Mouse (Mus musculus) neural tube, embryonic 12.5 days (tissue): Measurements from ENCODE around the gene Atf3. TPM values are rescaled to one million over a fixed set of nuclear protein-coding genes. Genes with fewer than 3 reads are reported as not detected.

Experiments used
- ATAC-seq: fragments of 200-750 bp; cut with Nextera tagmentation; 2 replicates; pipeline ENCODE4 v1.8.0; 2017; ENCODE audit warnings: low read depth, mild to moderate bottlenecking, moderate TSS enrichment, moderate library complexity; ENCODE audit not compliant: low FRiP score
- H3K27ac ChIP-seq: fragments of 300-500 bp; sonication (generic); 2 replicates; pipeline ENCODE4 v1.5.1; 2016
- H3K27me3 ChIP-seq: fragments of 300-500 bp; sonication (generic); replicated peaks from 2 replicates; pipeline ENCODE4 v1.6.1; 2016; ENCODE audit warnings: mild to moderate bottlenecking
- H3K36me3 ChIP-seq: fragments of 300-500 bp; sonication (generic); 2 replicates; pipeline ENCODE4 v1.6.1; 2016; ENCODE audit warnings: mild to moderate bottlenecking
- H3K4me1 ChIP-seq: fragments of 300-500 bp; sonication (generic); 2 replicates; pipeline ENCODE4 v1.6.1; 2016
- H3K4me2 ChIP-seq: fragments of 300-500 bp; sonication (generic); replicated peaks from 2 replicates; pipeline ENCODE4 v1.6.1; 2016; ENCODE audit warnings: mild to moderate bottlenecking
- H3K4me3 ChIP-seq: fragments of 300-500 bp; sonication (generic); 2 replicates; pipeline ENCODE4 v1.5.1; 2016
- H3K9ac ChIP-seq: fragments of 300-500 bp; sonication (generic); 2 replicates; pipeline ENCODE4 v1.6.1; 2016; ENCODE audit warnings: mild to moderate bottlenecking
- H3K9me3 ChIP-seq: fragments of 300-500 bp; sonication (generic); 2 replicates; pipeline ENCODE4 v1.6.1; 2016; ENCODE audit warnings: mild to moderate bottlenecking
- WGBS: fragments of 180-500 bp; shearing (Covaris S2); methylation state at CpG from one replicate; pipeline ENCODE4 v1.1.7; 2016; 5-methylcytosine and 5-hydroxymethylcytosine counted together
- polyA plus RNA-seq: library from polyadenylated mRNA; unstranded; fragments of >200 nt; fragmentation: Nextera tagmentation; extraction: Ambion mirVana; gene quantifications from 2 replicates; pipeline ENCODE4 v1.2.1, GENCODE M21; 2016

Gene Atf3
- polyA plus RNA-seq, 1 experiment from 2014 or later, result 2.0 TPM

GRCm38 (mm10) chr1:191224981-191225703 lies 7.3 kb upstream of the Atf3 start:
- Histone ChIP-seq H3K4me3 (peak overlapping the region; percentile 77), H3K4me2 (peak overlapping the region; percentile 98), H3K27ac (no peak overlapping the region), H3K9ac (peak overlapping the region; percentile 80), H3K9me3 (no peaks in the 10 kb centered on the region), H3K27me3 (no peaks in the 10 kb centered on the region), H3K4me1 (peaks cover 14% of the 10 kb centered on the region), H3K36me3 (no peaks in the 10 kb centered on the region)
- 59% methylated on average over 9 of the region's 9 CpGs for WGBS
- peak; percentile 17 for ATAC-seq

DNA sequence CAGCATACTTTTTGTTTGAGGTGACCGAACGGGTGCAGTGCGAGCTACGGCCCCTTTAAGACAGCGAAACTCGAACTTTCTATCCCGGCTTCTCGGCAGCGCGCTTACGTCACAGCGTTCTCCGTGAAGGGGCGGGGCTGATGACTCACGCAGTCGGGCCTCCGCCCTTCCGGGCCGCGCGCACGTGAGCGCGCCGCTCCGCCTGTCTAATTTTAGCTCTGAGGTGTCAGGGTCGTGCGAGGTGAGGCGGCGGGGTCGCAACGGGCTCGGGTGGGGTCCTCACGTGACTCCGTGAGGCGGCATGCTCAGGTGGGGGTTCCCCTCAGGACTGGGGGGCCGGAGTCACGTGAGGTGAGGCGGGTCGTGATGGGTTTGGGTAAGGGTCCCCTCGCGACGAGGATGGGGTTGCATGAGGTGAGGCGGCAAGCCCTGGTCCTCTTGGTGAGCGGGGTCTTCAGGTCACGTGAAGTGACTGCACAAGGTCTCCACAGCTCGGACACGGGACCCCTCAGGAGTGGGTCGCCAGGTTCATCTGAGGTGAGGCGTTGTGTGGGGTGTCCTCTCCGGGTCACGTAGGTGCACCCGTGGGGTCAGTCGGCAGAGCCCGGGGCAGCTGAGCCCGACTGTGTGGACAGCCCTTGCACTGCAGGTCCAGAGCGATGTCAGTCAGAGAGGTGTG lies 6.6 kb upstream of the Atf3 start:
- Histone ChIP-seq H3K4me2 (peak overlapping the region; percentile 98), H3K27me3 (no peaks in the 10 kb centered on the region), H3K27ac (no peak overlapping the region), H3K36me3 (no peaks in the 10 kb centered on the region), H3K9ac (peak overlapping the region; percentile 80), H3K9me3 (no peaks in the 10 kb centered on the region), H3K4me3 (peak overlapping the region; percentile 77), H3K4me1 (peaks cover 14% of the 10 kb centered on the region)
- ATAC-seq, result peak; percentile 85
- 2% methylated on average over 57 of the region's 57 CpGs for WGBS

DNA sequence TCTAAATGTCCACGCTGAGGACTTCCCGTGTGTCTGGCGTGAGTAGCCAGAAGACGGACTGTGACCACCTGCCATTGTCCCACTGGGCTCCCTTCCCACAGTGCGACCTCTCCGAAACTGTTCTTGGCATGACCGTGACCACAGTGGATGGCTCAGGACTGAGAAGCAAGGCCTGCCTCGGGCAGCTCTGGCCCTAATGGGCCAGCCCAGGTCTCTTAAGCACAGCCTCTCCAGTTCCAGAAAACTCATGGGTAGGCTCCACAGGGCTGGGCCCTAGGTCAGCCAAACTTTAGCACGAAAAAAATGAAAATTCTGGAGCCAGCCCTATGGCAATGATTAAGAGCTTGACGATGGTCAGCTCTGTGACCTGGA lies 6.1 kb upstream of the Atf3 start:
- peak overlapping the region; percentile 36; the same call in 1 of the 2 replicates for H3K9ac ChIP-seq
- peak; percentile 78 for ATAC-seq
- no peak overlapping the region for H3K27ac ChIP-seq
- H3K27me3 ChIP-seq, result no peaks in the 10 kb centered on the region
- H3K9me3 ChIP-seq, result no peaks in the 10 kb centered on the region
- WGBS, result 59% methylated on average over 10 of the region's 10 CpGs
- no peaks in the 10 kb centered on the region for H3K36me3 ChIP-seq
- H3K4me2 ChIP-seq, result peak overlapping the region; percentile 98
- H3K4me1 ChIP-seq, result peaks cover 14% of the 10 kb centered on the region
- peak overlapping the region; percentile 77 for H3K4me3 ChIP-seq

DNA sequence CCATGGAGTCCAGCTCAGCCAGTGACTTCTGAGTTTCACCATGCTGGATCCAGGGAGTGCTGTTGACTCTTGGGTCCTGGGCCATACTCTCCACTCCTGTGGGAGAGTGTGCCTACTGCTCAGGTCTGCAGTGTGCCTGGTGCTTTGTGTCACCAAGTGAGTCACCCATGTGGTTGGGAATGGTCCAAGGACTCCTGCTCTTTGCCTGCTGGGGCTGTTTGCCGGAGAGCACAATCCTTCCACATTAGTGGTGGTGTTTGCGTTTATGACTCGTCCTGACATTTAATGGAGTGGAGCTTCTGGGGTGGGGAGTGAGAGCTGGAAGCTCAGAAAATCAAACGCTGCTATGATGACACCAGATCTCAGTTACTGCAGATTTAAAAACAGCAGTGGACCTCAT lies 4.2 kb upstream of the Atf3 start:
- no peak for ATAC-seq
- H3K9me3 ChIP-seq, result no peaks in the 10 kb centered on the region
- no peak overlapping the region for H3K4me2 ChIP-seq
- no peaks in the 10 kb centered on the region for H3K27me3 ChIP-seq
- no peaks in the 10 kb centered on the region for H3K36me3 ChIP-seq
- no peak overlapping the region for H3K27ac ChIP-seq
- no peak overlapping the region for H3K9ac ChIP-seq
- H3K4me1 ChIP-seq, result peaks cover 14% of the 10 kb centered on the region
- WGBS, result 81% methylated on average over 4 of the region's 4 CpGs
- H3K4me3 ChIP-seq, result no peak overlapping the region

GRCm38 (mm10) chr1:191220588-191220987 lies 2.7 kb upstream of the Atf3 start:
- no peak overlapping the region for H3K9ac ChIP-seq
- H3K36me3 ChIP-seq, result no peaks in the 10 kb centered on the region
- H3K27me3 ChIP-seq, result peaks cover 3% of the 10 kb centered on the region; the same call in 1 of the 2 replicates
- no peak overlapping the region for H3K27ac ChIP-seq
- peaks cover 14% of the 10 kb centered on the region for H3K4me1 ChIP-seq
- no peak overlapping the region for H3K4me2 ChIP-seq
- ATAC-seq, result no peak
- no peaks in the 10 kb centered on the region for H3K9me3 ChIP-seq
- 83% methylated on average over 8 of the region's 8 CpGs for WGBS
- no peak overlapping the region for H3K4me3 ChIP-seq

- WGBS, result 100% methylated on average over 1 of the region's 1 CpGs
- Histone ChIP-seq H3K27ac (no peak overlapping the region), H3K9me3 (no peaks in the 10 kb centered on the region), H3K4me2 (no peak overlapping the region), H3K4me1 (peaks cover 8% of the 10 kb centered on the region), H3K9ac (no peak overlapping the region), H3K36me3 (no peaks in the 10 kb centered on the region), H3K4me3 (no peak overlapping the region), H3K27me3 (peaks cover 3% of the 10 kb centered on the region; the same call in 1 of the 2 replicates)
- no peak for ATAC-seq
These were observed 1.9 kb upstream of the Atf3 start for GRCm38 (mm10) chr1:191219748-191220147.

DNA sequence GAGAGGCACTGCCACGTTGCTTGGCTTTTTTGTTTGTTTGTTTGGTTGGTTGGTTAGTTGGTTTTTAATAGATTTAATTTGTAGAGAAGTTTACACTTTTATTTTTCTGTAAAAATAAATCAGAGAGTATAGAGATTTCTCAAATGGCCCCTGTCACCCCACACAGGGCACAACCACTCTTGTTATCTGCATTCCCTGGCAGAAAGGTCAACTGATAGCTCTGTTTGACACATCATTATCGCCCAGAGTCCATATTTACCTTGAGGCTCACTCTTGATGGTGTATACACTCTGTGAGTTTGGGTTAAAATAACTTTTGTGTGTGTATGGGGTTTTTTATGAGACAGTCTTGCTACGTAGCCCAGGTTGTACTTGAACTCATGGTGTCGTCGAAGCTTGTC lies 744 bp upstream of the Atf3 start:
- Histone ChIP-seq H3K4me3 (no peak overlapping the region), H3K9me3 (no peaks in the 10 kb centered on the region), H3K9ac (no peak overlapping the region), H3K27ac (no peak overlapping the region), H3K4me1 (peaks cover 1% of the 10 kb centered on the region; the same call in 1 of the 2 replicates), H3K27me3 (peaks cover 3% of the 10 kb centered on the region; the same call in 1 of the 2 replicates), H3K4me2 (no peak overlapping the region), H3K36me3 (no peaks in the 10 kb centered on the region)
- 87% methylated on average over 5 of the region's 5 CpGs for WGBS
- ATAC-seq, result no peak

DNA sequence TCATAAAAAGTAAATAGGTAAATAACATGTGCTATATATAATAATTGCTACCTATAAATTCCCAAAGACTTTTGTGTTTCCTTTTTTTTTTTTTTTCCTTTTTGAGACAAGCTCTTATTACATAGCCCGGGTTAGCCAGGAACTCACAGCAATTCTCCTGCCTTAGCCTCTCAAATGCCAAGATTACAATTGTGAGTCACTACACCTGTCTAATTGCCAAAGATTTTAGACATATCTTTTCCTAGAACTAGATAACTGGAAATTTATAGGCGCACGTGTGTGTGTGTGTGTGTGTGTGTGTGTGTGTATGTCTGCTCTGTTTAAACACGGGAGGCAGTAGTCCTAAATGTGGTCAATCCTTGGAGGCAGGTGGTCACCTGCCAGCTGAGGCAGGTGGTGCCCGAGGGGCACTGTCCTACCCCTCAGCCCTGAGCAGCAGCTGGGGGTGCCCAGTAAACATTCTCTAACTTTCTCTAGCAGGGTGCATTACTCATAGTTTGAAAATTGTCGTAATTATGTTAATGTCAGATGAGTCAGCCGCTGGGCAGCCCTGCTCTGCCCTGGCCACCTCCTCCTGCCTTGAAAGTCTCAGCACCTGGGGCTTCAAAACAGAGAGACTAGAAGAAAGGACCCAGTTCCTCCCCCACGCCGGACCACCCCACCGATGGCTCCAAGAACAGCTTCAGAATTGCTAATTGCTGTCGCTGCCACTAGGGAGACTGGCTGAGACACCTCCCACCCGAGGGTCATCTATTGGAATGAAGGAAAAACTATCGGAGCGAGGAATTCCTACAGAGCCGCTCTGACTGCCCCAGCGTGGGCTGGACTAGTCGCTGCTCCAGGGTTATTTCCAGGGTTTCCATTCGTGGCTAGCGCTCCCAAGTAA lies 1.8 kb downstream of the Atf3 start:
- no peak overlapping the region for H3K4me3 ChIP-seq
- WGBS, result 31% methylated on average over 19 of the region's 19 CpGs
- ATAC-seq, result no peak
- H3K36me3 ChIP-seq, result no peaks in the 10 kb centered on the region
- no peaks in the 10 kb centered on the region for H3K9me3 ChIP-seq
- no peak overlapping the region for H3K9ac ChIP-seq
- H3K4me2 ChIP-seq, result peak overlapping the region; percentile 35
- H3K27ac ChIP-seq, result no peak overlapping the region
- H3K27me3 ChIP-seq, result peaks cover 3% of the 10 kb centered on the region; the same call in 1 of the 2 replicates
- H3K4me1 ChIP-seq, result no peaks in the 10 kb centered on the region

DNA sequence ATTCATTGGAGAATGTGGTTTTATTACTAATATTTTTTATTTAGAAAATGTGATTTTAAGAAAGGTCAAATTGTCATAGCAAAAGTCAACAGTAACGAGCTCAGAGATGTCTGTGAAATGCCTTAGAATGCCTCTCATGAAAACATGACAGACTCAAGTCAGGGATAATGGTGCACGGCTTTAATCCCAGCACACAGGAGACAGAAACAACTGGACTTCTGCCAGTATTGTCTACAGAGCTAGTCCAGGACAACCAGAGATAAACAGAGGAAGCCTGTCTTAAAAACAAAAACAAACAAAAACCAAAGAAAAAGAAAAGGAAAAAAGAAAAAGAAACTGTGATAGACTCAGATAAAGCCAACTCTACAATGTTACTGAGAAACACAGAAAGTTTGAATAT lies 6.7 kb downstream of the Atf3 start:
- H3K27ac ChIP-seq, result no peak overlapping the region
- H3K4me1 ChIP-seq, result no peaks in the 10 kb centered on the region
- H3K9ac ChIP-seq, result no peak overlapping the region
- H3K4me3 ChIP-seq, result no peak overlapping the region
- H3K9me3 ChIP-seq, result no peaks in the 10 kb centered on the region
- H3K36me3 ChIP-seq, result no peaks in the 10 kb centered on the region
- 67% methylated on average over 2 of the region's 2 CpGs for WGBS
- H3K27me3 ChIP-seq, result 0 out of 2 replicates have a peak, but pooled peaks cover 3% of the 10 kb centered on the region
- ATAC-seq, result no peak
- no peak overlapping the region for H3K4me2 ChIP-seq

- Histone ChIP-seq H3K4me2 (no peak overlapping the region), H3K27ac (no peak overlapping the region), H3K4me3 (no peak overlapping the region), H3K27me3 (no peaks in the 10 kb centered on the region), H3K9ac (no peak overlapping the region), H3K4me1 (no peaks in the 10 kb centered on the region), H3K9me3 (no peaks in the 10 kb centered on the region), H3K36me3 (no peaks in the 10 kb centered on the region)
- ATAC-seq, result no peak
- WGBS, result 85% methylated on average over 5 of the region's 5 CpGs
These were observed 12.0 kb downstream of the Atf3 start for GRCm38 (mm10) chr1:191205791-191206190.

DNA sequence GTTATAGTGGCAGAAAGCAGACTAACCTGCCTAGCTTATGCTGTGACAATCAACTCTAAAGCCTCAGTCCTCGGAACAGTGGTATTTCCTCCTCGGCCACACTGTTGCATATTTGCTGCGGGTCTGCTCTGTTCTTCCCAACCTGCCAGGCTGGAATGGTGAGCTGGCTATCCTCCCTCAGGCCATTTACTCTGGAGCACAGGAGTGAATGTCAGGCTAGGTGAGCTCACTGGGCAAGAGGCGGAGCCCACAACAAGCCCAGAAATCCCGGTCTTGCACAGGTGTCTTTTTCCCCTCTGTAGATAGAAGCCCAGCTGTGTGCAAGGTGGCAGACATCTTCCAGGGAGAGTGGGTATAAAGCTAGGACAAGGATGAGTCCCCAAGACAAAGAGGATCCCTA lies 13.0 kb downstream of the Atf3 start:
- ATAC-seq, result no peak
- Histone ChIP-seq H3K9me3 (no peaks in the 10 kb centered on the region), H3K27ac (no peak overlapping the region), H3K27me3 (no peaks in the 10 kb centered on the region), H3K4me3 (no peak overlapping the region), H3K9ac (no peak overlapping the region), H3K36me3 (no peaks in the 10 kb centered on the region), H3K4me2 (no peak overlapping the region), H3K4me1 (no peaks in the 10 kb centered on the region)
- WGBS, result 83% methylated on average over 5 of the region's 5 CpGs

DNA sequence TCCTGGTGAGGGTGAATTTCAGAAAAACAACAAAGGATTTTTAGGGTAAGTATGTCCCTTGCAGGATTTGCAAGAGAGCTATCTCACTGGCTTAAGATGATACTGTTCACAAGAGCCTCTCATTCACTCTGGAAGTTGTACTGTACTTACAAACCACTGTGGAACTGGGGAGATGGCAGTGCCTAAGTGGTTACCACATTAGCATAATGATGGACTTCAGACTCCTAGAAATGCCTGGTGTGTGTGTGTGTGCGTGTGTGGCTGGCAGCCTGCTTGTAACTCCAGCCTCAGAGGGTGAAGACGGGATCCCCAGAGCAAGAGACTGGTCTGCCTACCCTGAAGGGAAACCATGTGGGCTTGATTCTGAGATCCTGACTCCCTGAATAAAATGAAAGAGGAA lies 14.3 kb downstream of the Atf3 start:
- no peaks in the 10 kb centered on the region for H3K4me1 ChIP-seq
- no peaks in the 10 kb centered on the region for H3K36me3 ChIP-seq
- WGBS, result 79% methylated on average over 2 of the region's 2 CpGs
- no peak overlapping the region for H3K4me3 ChIP-seq
- H3K27ac ChIP-seq, result no peak overlapping the region
- no peak overlapping the region for H3K4me2 ChIP-seq
- ATAC-seq, result no peak
- no peak overlapping the region for H3K9ac ChIP-seq
- H3K9me3 ChIP-seq, result no peaks in the 10 kb centered on the region
- H3K27me3 ChIP-seq, result no peaks in the 10 kb centered on the region
